Mouse (Mus musculus) spleen, adult 2 months (tissue): Measurements from ENCODE around the gene Rptor.

ENCODE experiments used
- CTCF ChIP-seq: fragments of 200-500 bp; IDR thresholded peaks from 2 replicates; pipeline ENCODE4 v1.5.1; 2011; ENCODE audit warnings: mild to moderate bottlenecking, inconsistent platforms; ENCODE audit not compliant: insufficient read depth, insufficient read length, insufficient replicate concordance; ENCODE audit errors: extremely low read depth
- POLR2A ChIP-seq: fragments of 200-500 bp; IDR thresholded peaks from 2 replicates; pipeline ENCODE4 v1.6.1; 2011; ENCODE audit warnings: low read depth, low read length, inconsistent platforms

DNA sequence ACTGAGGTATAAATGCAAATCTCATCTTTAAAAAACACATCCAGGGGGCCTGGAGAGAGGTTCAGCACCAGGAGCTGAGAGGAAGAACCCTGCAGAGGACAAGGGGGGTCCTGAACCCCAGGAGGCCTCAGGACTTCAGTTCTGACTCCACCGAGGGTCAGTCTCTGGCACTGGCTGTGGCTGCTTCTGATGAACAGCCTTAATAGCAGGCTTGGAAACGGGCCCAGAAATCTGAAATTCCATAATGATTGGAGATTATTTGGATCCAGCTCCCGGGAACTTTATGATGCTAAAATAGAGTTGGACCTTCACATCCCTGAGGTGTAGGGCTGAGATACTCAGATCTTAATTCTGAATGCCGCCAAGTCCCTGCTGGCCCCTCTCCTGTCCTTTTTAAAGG is 25.9 kb upstream of the Rptor start:
- TF ChIP-seq POLR2A, result no peak
- no peak for TF ChIP-seq CTCF
